Mouse (Mus musculus) small intestine, adult 2 months (tissue): Measurements from ENCODE around the gene Parva.

Experiments
- CTCF ChIP-seq: fragments of 200-500 bp; IDR thresholded peaks from 2 replicates; pipeline ENCODE4 v1.5.1; 2012; ENCODE audit warnings: low read depth, mild to moderate bottlenecking, control low read depth, inconsistent platforms, low read length, moderate library complexity, mixed read lengths; ENCODE audit not compliant: insufficient replicate concordance, insufficient read length; ENCODE audit errors: extremely low read depth
- POLR2A ChIP-seq: fragments of 200-500 bp; IDR thresholded peaks from 2 replicates; pipeline ENCODE4 v1.6.1; 2012; ENCODE audit warnings: low read depth, mild to moderate bottlenecking, control low read depth, inconsistent platforms, low read length, moderate library complexity

GRCm38 (mm10) chr7:112581621-112582020 is 154.3 kb downstream of the Parva start:
- TF ChIP-seq CTCF (no peak), POLR2A (no peak)
